Mouse (Mus musculus) ES-Bruce4 (cell line): ENCODE results near the gene Smc2.

Experiments used
- CTCF ChIP-seq: IDR thresholded peaks from one replicate; pipeline ENCODE4 v1.8.1; 2011; ENCODE audit warnings: low read depth, low read length
- EP300 ChIP-seq: IDR thresholded peaks from 2 replicates; pipeline ENCODE4 v1.6.1; 2011; ENCODE audit warnings: low read depth, low read length; ENCODE audit not compliant: insufficient read depth
- POLR2A ChIP-seq: IDR thresholded peaks from one replicate; pipeline ENCODE4 v1.8.1; 2011; ENCODE audit warnings: low read length; ENCODE audit not compliant: insufficient read depth

GRCm38 (mm10) chr4:52487486-52487885 is 48.4 kb downstream of the Smc2 start:
- TF ChIP-seq CTCF (no peak), POLR2A (no peak), EP300 (no peak)
